ENCODE assay signal across 24 mouse cellular contexts in genomic region chr1:106314476-106314875, GRCm38 (mm10).
"Had no signal": no experiment of that assay in that cellular context is flagged by ENCODE, and none has a peak within 500 bp of the region (broad histone marks: within the 10 kb centered on the region; RNA-seq: fewer than 3 reads in every experiment).

No protein-coding gene starts in this region.

- DNase-seq: kidney, postnatal 14 days; layer of hippocampus, adult 9-11 months; liver; lung, adult 18-20 months; lung, postnatal 10 days; lung, postnatal 36 days; right cerebral cortex, adult 18-20 months; right cerebral cortex, postnatal 14 days; right cerebral cortex, postnatal 4 days; thymus, adult 2 months; thymus, postnatal 14 days; thymus, postnatal 4 days had no signal

- H3K27me3 ChIP-seq: limb, embryonic 13.5 days; liver, embryonic 12.5 days; liver, embryonic 15.5 days; lung, embryonic 15.5 days; megakaryocyte, embryonic 14.5 days; midbrain, embryonic 13.5 days; neural tube, embryonic 12.5 days; neural tube, embryonic 15.5 days had no signal

- H3K9me3 ChIP-seq: limb, embryonic 10.5 days; limb, embryonic 13.5 days; liver, embryonic 12.5 days; liver, embryonic 15.5 days; lung, embryonic 15.5 days; megakaryocyte, embryonic 14.5 days; midbrain, embryonic 10.5 days; midbrain, embryonic 13.5 days; neural tube, embryonic 12.5 days; neural tube, embryonic 15.5 days had no signal

- ATAC-seq: liver, embryonic 12.5 days; midbrain, embryonic 13.5 days had no signal

- H3K4me3 ChIP-seq: layer of hippocampus, adult 2 months; limb, embryonic 10.5 days; limb, embryonic 13.5 days; liver, embryonic 12.5 days; liver, embryonic 15.5 days; lung, embryonic 15.5 days; megakaryocyte, embryonic 14.5 days; midbrain, embryonic 10.5 days; midbrain, embryonic 13.5 days; neural tube, embryonic 12.5 days; neural tube, embryonic 15.5 days had no signal

- H3K4me2 ChIP-seq: limb, embryonic 13.5 days; liver, embryonic 12.5 days; liver, embryonic 15.5 days; lung, embryonic 15.5 days; midbrain, embryonic 13.5 days; neural tube, embryonic 12.5 days; neural tube, embryonic 15.5 days had no signal

- H3K27ac ChIP-seq: layer of hippocampus, adult 2 months; limb, embryonic 10.5 days; limb, embryonic 13.5 days; liver, embryonic 12.5 days; liver, embryonic 15.5 days; lung, embryonic 15.5 days; midbrain, embryonic 10.5 days; midbrain, embryonic 13.5 days; neural tube, embryonic 12.5 days; neural tube, embryonic 15.5 days; stomach, postnatal 0 days had no signal

- H3K4me1 ChIP-seq: limb, embryonic 10.5 days; liver, embryonic 12.5 days; liver, embryonic 15.5 days; lung, embryonic 15.5 days; midbrain, embryonic 10.5 days; midbrain, embryonic 13.5 days; neural tube, embryonic 12.5 days; neural tube, embryonic 15.5 days had no signal

- H3K9ac ChIP-seq: limb, embryonic 13.5 days; liver, embryonic 12.5 days; liver, embryonic 15.5 days; lung, embryonic 15.5 days; midbrain, embryonic 13.5 days; neural tube, embryonic 12.5 days; neural tube, embryonic 15.5 days had no signal

- H3K36me3 ChIP-seq: limb, embryonic 10.5 days; limb, embryonic 13.5 days; liver, embryonic 12.5 days; liver, embryonic 15.5 days; lung, embryonic 15.5 days; neural tube, embryonic 12.5 days had no signal
